Mouse (Mus musculus): ENCODE measurements around the gene Set. TPM values are rescaled to one million over a fixed set of nuclear protein-coding genes. Genes with fewer than 3 reads are reported as not detected.

Set gene
- polyA plus RNA-seq, 1 experiment from 2014 or later, result 538 TPM

DNA sequence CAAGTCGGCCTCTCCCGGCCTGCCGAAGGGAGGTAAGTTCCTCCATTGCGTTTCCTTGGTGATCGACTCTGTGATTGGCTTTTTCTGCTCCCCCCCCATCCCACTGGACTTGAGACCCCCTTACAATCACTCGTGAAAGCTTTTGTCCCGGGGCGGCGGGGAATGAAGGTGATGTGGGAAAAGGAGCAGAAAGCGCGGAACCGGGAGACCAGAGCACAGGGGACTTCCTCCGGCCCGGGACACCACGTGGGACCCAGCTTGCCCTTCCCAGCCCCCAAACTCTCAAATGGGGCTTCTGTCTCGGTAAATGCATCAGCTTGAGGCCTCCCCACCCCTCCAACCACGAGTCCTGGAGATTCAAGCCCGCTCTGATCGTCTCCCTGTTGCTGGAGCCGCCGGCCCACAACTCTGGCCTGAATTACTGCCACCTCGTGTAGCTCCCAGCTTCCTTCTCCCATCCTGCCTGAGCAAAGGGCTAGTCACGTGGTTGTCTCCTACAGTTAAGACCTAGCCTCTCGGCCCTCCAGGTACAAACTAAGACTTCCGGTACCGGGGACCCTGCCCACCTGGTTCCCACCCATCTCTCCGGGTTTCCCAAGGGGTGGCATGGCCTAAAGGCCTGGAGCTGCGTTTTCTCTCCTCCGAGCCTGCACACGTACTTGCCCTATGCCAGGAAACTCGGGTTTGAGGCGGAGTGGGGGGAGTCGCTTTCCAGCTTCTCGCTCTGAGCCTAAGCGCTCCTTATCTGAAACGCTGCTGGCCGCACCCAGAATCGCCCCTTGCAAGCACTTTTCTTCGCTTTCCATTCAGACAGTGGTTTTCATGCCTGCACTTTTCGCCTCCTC is 5.3 kb downstream of the Set start:
- Histone ChIP-seq H3K36me3 (no peaks in the 10 kb centered on the region), H3K27ac (peak overlapping the region; percentile 96), H3K9ac (peak overlapping the region; percentile 85), H3K9me3 (no peaks in the 10 kb centered on the region), H3K4me3 (peak overlapping the region; percentile 68), H3K4me1 (peaks cover 33% of the 10 kb centered on the region), H3K4me2 (peak overlapping the region; percentile 83), H3K27me3 (no peaks in the 10 kb centered on the region)
- no peak for ATAC-seq (ENCODE audit: insufficient number of reproducible peaks, insufficient read depth, low FRiP score, low TSS enrichment, low read depth)
- WGBS, result under 1% methylated on average over 40 of the region's 40 CpGs

DNA sequence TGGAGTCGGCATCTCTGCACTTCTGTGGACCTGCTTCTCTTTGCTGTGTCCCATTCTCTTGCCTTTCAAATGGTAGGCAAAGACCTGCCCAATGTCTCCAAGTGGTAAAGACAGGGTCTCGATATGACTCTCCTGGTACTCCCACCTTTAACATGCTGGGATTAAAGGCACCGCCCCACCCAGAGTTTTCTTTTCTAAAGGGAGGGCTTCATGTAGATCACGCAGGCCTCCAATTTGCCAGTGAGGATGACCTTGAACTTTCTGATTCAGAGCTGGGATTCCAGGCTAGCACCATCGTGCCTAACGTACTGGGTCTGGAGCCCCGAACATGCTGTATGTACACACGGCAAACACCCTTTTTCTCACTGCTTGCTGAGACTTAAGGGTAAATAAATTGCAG is 6.1 kb downstream of the Set start:
- no peak for ATAC-seq (ENCODE audit: insufficient number of reproducible peaks, insufficient read depth, low FRiP score, low TSS enrichment, low read depth)
- peaks cover 1% of the 10 kb centered on the region for H3K36me3 ChIP-seq
- H3K4me1 ChIP-seq, result peaks cover 37% of the 10 kb centered on the region
- H3K9ac ChIP-seq, result peak overlapping the region; percentile 85
- WGBS, result 6% methylated on average over 8 of the region's 8 CpGs
- no peaks in the 10 kb centered on the region for H3K27me3 ChIP-seq
- no peaks in the 10 kb centered on the region for H3K9me3 ChIP-seq
- peak overlapping the region; percentile 68 for H3K4me3 ChIP-seq
- peak overlapping the region; percentile 83 for H3K4me2 ChIP-seq
- H3K27ac ChIP-seq, result peak overlapping the region; percentile 96

GRCm38 (mm10) chr2:30063791-30064190 is 6.6 kb downstream of the Set start:
- Histone ChIP-seq H3K9me3 (no peaks in the 10 kb centered on the region), H3K4me1 (peaks cover 42% of the 10 kb centered on the region), H3K4me2 (peak overlapping the region; percentile 83), H3K27ac (peak overlapping the region; percentile 96), H3K27me3 (no peaks in the 10 kb centered on the region), H3K4me3 (peak overlapping the region; percentile 68), H3K36me3 (peaks cover 7% of the 10 kb centered on the region), H3K9ac (peak overlapping the region; percentile 85)
- 7% methylated on average over 3 of the region's 3 CpGs for WGBS
- ATAC-seq (ENCODE audit: insufficient number of reproducible peaks, insufficient read depth, low FRiP score, low TSS enrichment, low read depth), result no peak

DNA sequence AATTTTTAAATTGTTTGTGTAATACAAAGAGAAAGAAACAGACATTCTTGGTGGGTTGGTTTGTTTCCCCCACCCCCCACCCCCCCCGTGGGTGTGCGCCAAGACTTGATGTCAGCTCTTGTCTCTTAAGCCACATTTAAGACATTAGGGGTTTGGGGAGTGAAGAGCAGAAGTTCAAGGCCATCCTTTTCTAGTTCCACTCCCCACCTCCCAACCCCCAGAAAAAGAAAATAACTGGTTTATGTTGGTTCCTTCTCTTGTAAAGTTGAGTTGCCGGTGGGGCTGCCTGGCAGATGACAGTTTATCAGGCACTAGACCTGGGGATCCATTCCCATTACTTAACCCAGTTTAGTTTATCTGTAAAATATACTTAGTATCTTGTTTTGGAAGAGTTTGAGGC is 7.1 kb downstream of the Set start:
- Histone ChIP-seq H3K27ac (no peak overlapping the region), H3K9ac (peak overlapping the region; percentile 85; the same call in 1 of the 2 replicates)
- WGBS, result 35% methylated on average over 3 of the region's 3 CpGs

GRCm38 (mm10) chr2:30066046-30066901 is 9.1 kb downstream of the Set start:
- Histone ChIP-seq H3K4me1 (peaks cover 39% of the 10 kb centered on the region), H3K9ac (peak overlapping the region; percentile 99), H3K27ac (peak overlapping the region; percentile 100), H3K4me3 (peak overlapping the region; percentile 80), H3K4me2 (peak overlapping the region; percentile 62), H3K27me3 (no peaks in the 10 kb centered on the region), H3K9me3 (no peaks in the 10 kb centered on the region), H3K36me3 (peaks cover 27% of the 10 kb centered on the region)
- peak; percentile 93 for ATAC-seq (ENCODE audit: insufficient number of reproducible peaks, insufficient read depth, low FRiP score, low TSS enrichment, low read depth)
- under 1% methylated on average over 72 of the region's 101 CpGs for WGBS

More for the DNA sequence above, 7.1 kb downstream of the Set start:
- Histone ChIP-seq H3K36me3 (peaks cover 12% of the 10 kb centered on the region), H3K9me3 (no peaks in the 10 kb centered on the region), H3K27me3 (no peaks in the 10 kb centered on the region), H3K4me2 (peak overlapping the region; percentile 83), H3K4me3 (peak overlapping the region; percentile 68), H3K4me1 (peaks cover 42% of the 10 kb centered on the region)
- ATAC-seq (ENCODE audit: insufficient number of reproducible peaks, insufficient read depth, low FRiP score, low TSS enrichment, low read depth), result no peak

DNA sequence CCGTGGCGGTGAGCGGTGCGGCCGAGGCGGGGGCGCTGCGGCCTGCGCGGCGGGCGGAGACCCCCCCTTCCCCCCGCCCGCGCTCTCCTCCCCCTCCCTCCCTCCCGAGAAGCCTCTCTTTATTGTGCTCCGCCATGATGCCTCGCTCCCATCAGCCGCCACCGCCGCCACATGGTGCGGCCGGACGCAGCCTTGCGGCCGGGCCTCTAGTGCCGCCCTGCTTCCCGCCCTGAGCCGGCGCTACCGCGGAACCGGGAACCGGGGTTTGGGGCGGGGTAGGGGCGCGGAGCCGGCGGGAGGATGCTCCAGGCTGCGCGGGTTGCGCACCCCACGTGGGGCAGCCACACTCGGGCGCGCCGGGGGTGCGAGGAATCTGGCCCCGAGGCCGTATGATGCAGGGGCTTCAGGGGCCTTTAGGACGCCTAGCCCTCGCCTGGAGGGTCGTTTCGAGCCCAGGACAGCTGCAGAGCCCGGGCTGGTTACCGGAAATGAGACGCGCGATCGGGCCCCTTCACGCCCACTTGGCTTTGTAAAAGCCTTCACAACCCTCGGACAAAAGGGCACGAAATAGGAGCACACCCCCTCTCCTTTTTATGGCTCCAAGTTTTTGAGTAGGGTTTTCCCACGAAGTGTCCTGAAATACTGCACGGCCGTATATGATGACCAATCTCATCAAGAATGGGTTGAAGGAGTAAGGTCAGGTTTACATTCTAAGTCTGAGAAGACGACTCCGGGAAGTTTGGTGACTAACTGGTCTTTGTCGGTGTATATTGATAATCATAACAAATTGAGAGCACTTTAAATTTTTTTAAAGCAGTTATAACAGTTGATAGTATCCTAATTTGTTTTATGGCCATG is 10.1 kb downstream of the Set start:
- H3K9ac ChIP-seq, result peak overlapping the region; percentile 99
- peaks cover 36% of the 10 kb centered on the region for H3K4me1 ChIP-seq
- no peaks in the 10 kb centered on the region for H3K27me3 ChIP-seq
- peaks cover 30% of the 10 kb centered on the region for H3K36me3 ChIP-seq
- WGBS, result under 1% methylated on average over 63 of the region's 69 CpGs
- H3K9me3 ChIP-seq, result no peaks in the 10 kb centered on the region
- H3K27ac ChIP-seq, result peak overlapping the region; percentile 100
- H3K4me2 ChIP-seq, result peak overlapping the region; percentile 62
- ATAC-seq (ENCODE audit: insufficient number of reproducible peaks, insufficient read depth, low FRiP score, low TSS enrichment, low read depth), result peak; percentile 1; the same call in 1 of the 2 replicates
- H3K4me3 ChIP-seq, result peak overlapping the region; percentile 80

GRCm38 (mm10) chr2:30067962-30068361 is 10.8 kb downstream of the Set start:
- Histone ChIP-seq H3K27ac (no peak overlapping the region), H3K36me3 (peaks cover 37% of the 10 kb centered on the region), H3K9me3 (no peaks in the 10 kb centered on the region), H3K4me1 (peaks cover 35% of the 10 kb centered on the region), H3K4me3 (peak overlapping the region; percentile 80), H3K9ac (peak overlapping the region; percentile 99), H3K4me2 (peak overlapping the region; percentile 62), H3K27me3 (no peaks in the 10 kb centered on the region)
- 18% methylated on average over 7 of the region's 7 CpGs for WGBS
- no peak for ATAC-seq (ENCODE audit: insufficient number of reproducible peaks, insufficient read depth, low FRiP score, low TSS enrichment, low read depth)

DNA sequence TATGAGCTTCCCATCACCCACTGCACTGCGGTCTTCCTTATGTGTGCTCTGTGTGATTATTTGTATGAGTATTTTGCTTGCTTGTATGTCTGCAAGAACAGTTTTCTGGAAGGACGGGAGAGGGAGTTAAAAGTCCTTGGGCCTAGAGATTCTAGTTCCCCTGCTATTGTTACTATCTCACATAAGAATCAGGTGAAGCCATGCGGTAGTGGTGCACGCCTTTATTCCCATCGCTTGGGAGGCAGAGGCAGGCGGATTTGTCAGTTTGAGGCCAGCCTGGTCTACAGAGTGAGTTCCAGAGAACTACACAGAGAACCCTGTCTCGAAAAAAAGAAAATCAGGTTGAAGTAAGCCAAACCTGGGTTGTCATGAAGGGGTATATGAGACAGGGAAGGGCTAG is 15.7 kb downstream of the Set start:
- H3K27me3 ChIP-seq, result no peaks in the 10 kb centered on the region
- H3K9ac ChIP-seq, result no peak overlapping the region
- no peaks in the 10 kb centered on the region for H3K9me3 ChIP-seq
- H3K36me3 ChIP-seq, result peaks cover 49% of the 10 kb centered on the region
- no peak for ATAC-seq (ENCODE audit: insufficient number of reproducible peaks, insufficient read depth, low FRiP score, low TSS enrichment, low read depth)
- WGBS, result 81% methylated on average over 7 of the region's 7 CpGs
- H3K4me2 ChIP-seq, result no peak overlapping the region
- no peak overlapping the region for H3K4me3 ChIP-seq
- peaks cover 13% of the 10 kb centered on the region for H3K4me1 ChIP-seq
- no peak overlapping the region; the same call in 1 of the 2 replicates for H3K27ac ChIP-seq

GRCm38 (mm10) chr2:30073285-30073684 is 16.1 kb downstream of the Set start:
- 74% methylated on average over 3 of the region's 3 CpGs for WGBS
- no peak overlapping the region for H3K27ac ChIP-seq
- ATAC-seq (ENCODE audit: insufficient number of reproducible peaks, insufficient read depth, low FRiP score, low TSS enrichment, low read depth), result no peak
- no peaks in the 10 kb centered on the region for H3K27me3 ChIP-seq
- no peaks in the 10 kb centered on the region for H3K9me3 ChIP-seq
- H3K4me1 ChIP-seq, result peaks cover 12% of the 10 kb centered on the region
- H3K4me2 ChIP-seq, result no peak overlapping the region
- H3K9ac ChIP-seq, result no peak overlapping the region
- H3K4me3 ChIP-seq, result no peak overlapping the region
- H3K36me3 ChIP-seq, result peaks cover 47% of the 10 kb centered on the region

GRCm38 (mm10) chr2:30075625-30076024 is 18.4 kb downstream of the Set start:
- Histone ChIP-seq H3K9ac (no peak overlapping the region), H3K27me3 (no peaks in the 10 kb centered on the region), H3K27ac (no peak overlapping the region), H3K4me2 (no peak overlapping the region), H3K36me3 (peaks cover 24% of the 10 kb centered on the region), H3K9me3 (no peaks in the 10 kb centered on the region), H3K4me3 (no peak overlapping the region), H3K4me1 (peaks cover 16% of the 10 kb centered on the region)
- no peak for ATAC-seq (ENCODE audit: insufficient number of reproducible peaks, insufficient read depth, low FRiP score, low TSS enrichment, low read depth)
- WGBS, result 89% methylated on average over 3 of the region's 3 CpGs

GRCm38 (mm10) chr2:30076439-30076838 is 19.3 kb downstream of the Set start:
- no peak overlapping the region for H3K9ac ChIP-seq
- H3K4me1 ChIP-seq, result peaks cover 16% of the 10 kb centered on the region
- H3K36me3 ChIP-seq, result peaks cover 26% of the 10 kb centered on the region
- H3K9me3 ChIP-seq, result no peaks in the 10 kb centered on the region
- H3K4me3 ChIP-seq, result no peak overlapping the region
- ATAC-seq (ENCODE audit: insufficient number of reproducible peaks, insufficient read depth, low FRiP score, low TSS enrichment, low read depth), result no peak
- no peak overlapping the region for H3K27ac ChIP-seq
- H3K27me3 ChIP-seq, result no peaks in the 10 kb centered on the region
- 90% methylated on average over 9 of the region's 9 CpGs for WGBS
- H3K4me2 ChIP-seq, result no peak overlapping the region

All from embryonic facial prominence, embryonic 13.5 days (tissue).